Mouse (Mus musculus) G1E (cell line): ENCODE measurements at regions not wholly inside any gene's neighbourhood (a gene's known extent, or its start where the extent isn't known, plus 50 kb on each side); places are given as distances from the start of the nearest gene placed in this dataset.

Experiments
- CTCF ChIP-seq: IDR thresholded peaks from 2 replicates; pipeline ENCODE4 v1.5.1; 2012; ENCODE audit warnings: low read depth, low read length, inconsistent platforms, mixed read lengths
- GATA1 ChIP-seq: IDR thresholded peaks from 2 replicates; pipeline ENCODE4 v1.6.1; 2012; ENCODE audit warnings: borderline replicate concordance, low read length, inconsistent platforms, mixed read lengths
- POLR2AphosphoS5 ChIP-seq: IDR thresholded peaks from 2 replicates; pipeline ENCODE4 v1.6.1; 2012; ENCODE audit warnings: low read depth, low read length, inconsistent platforms; ENCODE audit not compliant: insufficient replicate concordance

- TF ChIP-seq CTCF (no peak), GATA1 (no peak), POLR2AphosphoS5 (no peak)
Measured at GRCm38 (mm10) chr9:25854545-25854944, 373.2 kb downstream of the Eepd1 start.
